Mouse (Mus musculus): ENCODE results near the gene Vmn1r101.
"Not testable (repeated sequence)": the region's sequence is repeated elsewhere in the genome, so short reads cannot be mapped to it uniquely, and the experiment has no call there.

Vmn1r101 gene

DNA sequence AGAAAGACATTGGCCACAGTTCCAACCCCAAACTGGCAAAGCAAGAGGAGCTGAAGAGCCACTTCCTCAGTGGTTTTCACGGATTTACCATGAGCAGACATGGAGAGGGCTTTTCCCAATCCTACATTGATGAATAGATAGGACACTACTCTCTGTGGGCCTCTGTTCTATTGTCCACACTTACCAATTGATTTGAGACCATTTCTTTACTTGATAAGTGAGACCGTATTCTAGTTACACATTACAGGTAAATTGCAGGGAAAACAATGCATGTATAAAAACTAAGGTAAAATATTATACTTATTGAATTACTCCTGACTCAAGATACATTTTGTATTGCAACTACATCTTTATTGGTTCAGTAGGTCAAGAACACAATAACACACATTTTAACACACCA is at the start of gene Vmn1r101:
TSS of gene Vmn1r101 (minus strand) at position 101 of the 400 bp plus-strand sequence.
- DNase-seq (ENCODE audit: low read depth, low spot score), result not testable (repeated sequence)

DNA sequence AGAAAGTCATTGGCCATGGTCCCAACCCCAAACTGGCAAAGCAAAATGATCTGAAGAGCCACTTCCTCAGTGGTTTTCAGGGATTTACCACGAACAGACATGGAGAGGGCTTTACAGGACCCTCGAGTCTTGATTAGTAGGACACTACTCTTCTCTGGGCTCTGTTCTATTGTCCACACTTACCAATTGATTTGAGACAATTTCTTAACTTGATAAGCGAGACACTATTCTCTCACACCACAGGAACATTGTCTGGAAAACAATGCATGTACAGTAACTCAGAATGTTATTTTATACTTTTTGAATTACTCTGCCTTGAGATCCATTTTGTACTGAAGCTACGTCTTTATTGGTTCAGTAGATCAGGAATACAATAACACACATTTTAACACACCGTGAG is 32.4 kb upstream of the Vmn1r101 start, which contains the start of gene Gm10670:
TSS of gene Gm10670 (minus strand) at position 101 of the 400 bp plus-strand sequence.
- not testable (repeated sequence) for DNase-seq (ENCODE audit: low read depth, low spot score)

DNA sequence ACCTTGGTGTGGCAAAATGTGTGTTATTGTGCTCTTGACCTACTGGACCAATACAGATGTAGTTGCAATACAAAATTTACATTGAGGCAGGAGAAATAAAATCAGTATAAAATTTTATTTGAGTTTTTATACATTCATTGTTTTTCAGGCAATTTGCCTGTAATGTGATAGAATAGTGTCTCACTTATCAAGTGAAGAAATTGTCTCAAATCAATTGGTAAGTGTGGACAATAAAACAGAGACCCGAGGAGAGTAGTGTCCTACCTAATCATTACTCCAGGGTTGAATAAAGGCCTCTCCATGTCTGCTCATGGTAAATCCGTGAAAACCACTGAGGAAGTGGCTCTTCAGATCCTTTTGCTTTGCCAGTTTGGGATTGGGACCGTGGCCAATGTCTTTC is 24.8 kb downstream of the Vmn1r101 start, which contains the start of gene Vmn1r100:
TSS of gene Vmn1r100 (plus strand) at position 301 of the 400 bp plus-strand sequence.
- DNase-seq (ENCODE audit: low read depth, low spot score), result not testable (repeated sequence)

Data from R1 (cell line).